Mouse (Mus musculus) CD4-positive, CD25-positive, alpha-beta regulatory T cell, adult 2 months (primary cell): ENCODE results near the gene Sidt1.

Source experiments
- DNase-seq: peaks from one replicate; pipeline ENCODE4 v3.0.0-alpha.2; 2012; ENCODE audit warnings: low read depth, low spot score

Sidt1 gene

GRCm38 (mm10) chr16:44252735-44253134, 80.3 kb downstream of the Sidt1 start:
- no peak for DNase-seq

- DNase-seq = no peak
Observed at GRCm38 (mm10) chr16:44249985-44250384, 83.0 kb downstream of the Sidt1 start.

- no peak for DNase-seq
Observed at GRCm38 (mm10) chr16:44243323-44243722, 89.7 kb downstream of the Sidt1 start.

GRCm38 (mm10) chr16:44242633-44243032, 90.4 kb downstream of the Sidt1 start:
- peak; percentile 80 for DNase-seq

- DNase-seq = no peak
Observed at GRCm38 (mm10) chr16:44240406-44240805, 92.6 kb downstream of the Sidt1 start.

DNA sequence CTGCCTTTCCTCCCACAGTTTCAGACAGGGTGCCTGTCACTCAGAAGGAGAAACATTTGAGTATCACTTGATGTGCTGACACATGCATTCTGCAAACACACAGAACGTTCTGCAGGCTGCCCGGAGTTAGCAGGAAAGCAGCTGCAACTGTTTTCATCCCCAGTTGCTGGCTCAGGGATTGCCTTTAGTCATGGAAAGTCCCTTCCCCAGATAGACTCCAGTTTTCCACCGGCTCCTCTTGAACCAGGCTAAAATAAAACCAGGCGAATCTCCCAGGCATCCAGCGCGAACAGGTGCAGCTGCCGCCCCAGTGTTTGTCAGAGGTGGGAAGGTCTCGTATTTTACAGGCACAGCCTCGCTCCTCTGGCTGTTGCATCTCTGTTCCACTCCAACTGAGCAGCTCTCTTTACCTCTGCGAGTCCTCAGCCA, 94.1 kb downstream of the Sidt1 start:
- no peak for DNase-seq

DNA sequence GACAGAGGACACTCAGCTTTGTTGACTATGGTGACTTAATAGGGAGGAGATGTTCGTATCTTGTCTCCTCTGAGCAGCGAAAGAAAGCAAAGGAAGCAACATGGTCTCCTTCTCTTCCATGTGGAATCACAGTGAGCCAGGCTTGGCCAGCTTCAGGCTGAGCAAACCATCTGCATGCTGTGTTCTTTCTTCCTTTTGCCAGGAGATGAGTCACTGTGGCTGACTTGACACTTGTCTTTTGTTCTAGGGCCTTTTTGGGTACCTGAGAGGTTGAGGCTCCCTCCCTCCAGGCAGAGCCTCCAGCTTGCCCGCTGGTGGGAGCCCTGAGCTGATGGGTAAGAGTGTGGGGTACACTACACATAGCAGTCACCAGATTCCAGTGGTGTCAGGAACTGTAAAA, 95.2 kb downstream of the Sidt1 start:
- no peak for DNase-seq

GRCm38 (mm10) chr16:44233019-44233418, 100.0 kb downstream of the Sidt1 start:
- no peak for DNase-seq

DNA sequence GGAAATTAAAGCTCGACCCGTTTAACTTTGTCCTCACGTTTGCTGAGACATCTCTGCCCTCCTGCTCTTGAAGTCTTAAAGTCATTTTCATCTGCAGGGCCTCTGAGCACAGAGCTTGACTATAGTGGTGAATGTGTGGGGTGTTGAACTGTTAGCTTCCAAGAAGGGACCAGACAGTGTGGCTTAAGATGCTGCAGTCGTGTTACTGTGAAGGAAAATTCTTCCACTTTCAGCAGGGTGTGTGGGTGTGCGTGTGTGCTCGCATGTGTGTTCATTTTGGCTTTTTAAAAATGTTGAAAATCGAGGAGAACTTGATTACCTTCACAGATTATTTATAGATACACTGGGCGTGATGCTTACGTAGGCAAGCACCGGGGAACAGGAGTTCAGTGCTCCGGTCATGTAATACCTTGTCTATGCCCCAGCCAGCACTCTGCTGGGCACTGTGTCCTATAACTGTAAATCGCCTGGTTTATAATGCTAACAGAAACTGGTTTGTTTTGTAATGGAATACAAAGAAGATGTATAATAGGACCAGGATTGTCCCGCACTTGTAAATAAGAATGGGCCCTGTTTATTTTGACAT, 106.2 kb downstream of the Sidt1 start:
- DNase-seq = no peak

- no peak for DNase-seq
Observed at GRCm38 (mm10) chr16:44221463-44221862, 111.5 kb downstream of the Sidt1 start.

GRCm38 (mm10) chr16:44216417-44216816, 116.6 kb downstream of the Sidt1 start:
- no peak for DNase-seq

DNA sequence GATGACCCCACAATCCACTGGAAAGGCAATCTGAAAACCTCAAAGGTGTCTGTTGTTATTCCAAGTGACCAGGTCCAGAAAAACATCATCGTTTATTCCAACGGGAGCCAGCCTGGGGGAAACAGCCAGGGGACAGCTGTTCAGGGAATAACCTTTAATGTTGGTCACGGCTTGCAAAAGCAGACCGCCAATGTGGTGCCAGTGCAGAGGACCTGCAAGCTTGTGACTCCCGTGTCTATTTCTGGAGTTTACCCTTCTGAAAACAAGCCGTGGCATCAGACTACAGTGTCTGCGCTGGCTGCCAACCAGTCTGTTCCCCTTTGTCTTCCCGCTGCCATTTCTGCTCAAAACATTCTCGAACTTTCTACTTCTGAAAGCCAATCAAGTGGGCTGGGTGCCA, 117.5 kb downstream of the Sidt1 start:
- no peak for DNase-seq

GRCm38 (mm10) chr16:44212703-44213102, 120.3 kb downstream of the Sidt1 start:
- no peak for DNase-seq

GRCm38 (mm10) chr16:44211054-44211414, 122.0 kb downstream of the Sidt1 start:
- no peak for DNase-seq

DNA sequence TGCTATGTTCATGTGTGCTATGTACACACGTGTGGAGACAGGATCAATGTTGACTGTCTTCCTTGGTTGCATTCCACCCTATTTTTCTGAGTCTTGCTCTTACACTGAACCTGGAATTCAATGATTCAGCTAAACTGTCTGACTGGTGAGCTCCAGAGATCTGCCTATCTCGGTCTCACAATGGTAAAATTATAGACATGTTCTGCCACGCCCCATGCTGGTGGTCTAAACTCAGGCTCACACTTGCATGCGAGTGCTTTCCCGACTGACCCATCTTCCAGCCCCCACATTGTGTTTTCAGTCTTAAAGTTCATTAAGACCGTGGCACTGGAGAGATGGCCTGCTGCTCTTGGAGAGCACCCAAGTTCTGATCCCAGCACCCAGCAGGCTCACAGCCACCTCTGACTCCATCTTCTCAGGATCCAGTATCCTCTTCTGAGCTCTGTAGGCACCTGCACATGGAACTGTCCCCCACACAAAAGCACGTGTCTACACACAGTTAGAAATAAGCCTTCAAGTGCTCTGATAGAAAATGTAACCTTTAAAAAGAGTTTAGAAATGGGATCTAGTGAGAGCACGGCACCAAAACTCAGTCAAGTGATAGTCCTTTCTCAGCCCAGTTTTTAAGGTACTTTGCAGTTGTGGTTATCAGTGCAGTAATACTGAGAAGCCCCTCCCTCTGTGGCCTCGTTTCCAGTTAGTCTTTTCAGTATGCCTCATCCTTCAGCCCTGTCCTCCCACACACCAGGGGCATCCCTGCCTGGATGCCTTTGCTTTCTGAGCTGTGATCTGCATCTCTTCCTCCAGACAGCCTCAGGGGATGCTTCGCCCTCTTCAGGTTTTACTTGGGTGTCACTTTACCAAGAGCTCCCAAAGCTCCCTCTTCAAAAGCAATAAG, 122.6 kb downstream of the Sidt1 start:
- peak; percentile 30 for DNase-seq

- DNase-seq = no peak
Observed at GRCm38 (mm10) chr16:44205973-44206372, 127.0 kb downstream of the Sidt1 start.

DNA sequence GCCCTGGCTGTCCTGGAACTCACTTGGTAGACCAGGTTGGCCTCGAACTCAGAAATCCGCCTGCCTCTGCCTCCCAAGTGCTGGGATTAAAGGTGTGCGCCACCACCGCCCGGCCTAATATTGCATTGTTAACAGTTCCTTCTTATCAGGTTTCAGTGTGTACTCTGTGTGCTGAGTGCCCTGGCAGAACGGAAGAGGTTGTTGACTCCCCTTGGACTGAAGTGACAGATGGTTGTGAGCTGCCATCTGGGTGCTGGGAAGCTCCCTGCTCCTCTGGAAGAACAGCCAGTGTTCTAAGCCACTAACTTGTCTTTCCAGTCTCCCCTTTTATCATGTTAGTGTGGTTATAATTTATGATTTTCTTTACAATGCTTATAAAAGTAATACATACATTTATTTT, 128.7 kb downstream of the Sidt1 start:
- no peak for DNase-seq

DNA sequence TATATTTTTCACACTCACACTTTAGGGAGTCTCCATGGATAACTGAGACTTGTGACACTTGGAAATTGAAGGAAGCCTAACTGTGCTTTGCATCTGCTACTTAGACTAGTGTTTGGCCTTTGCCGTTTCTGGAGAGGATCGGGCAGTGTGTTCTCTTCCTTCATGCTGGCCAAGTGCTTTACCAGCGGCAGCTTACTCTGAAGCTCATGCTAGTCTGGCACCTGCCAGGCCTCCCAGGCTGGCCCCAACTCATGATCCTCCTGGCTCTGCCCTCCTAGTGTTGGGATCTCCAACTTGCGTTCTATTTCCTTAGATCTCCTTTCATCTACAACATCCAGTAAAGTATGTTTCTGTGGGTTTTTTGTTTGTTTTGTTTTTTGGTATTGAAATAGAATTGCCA, 132.8 kb downstream of the Sidt1 start:
- DNase-seq = no peak

- DNase-seq = no peak
Observed at GRCm38 (mm10) chr16:44199066-44199703, 133.8 kb downstream of the Sidt1 start.

GRCm38 (mm10) chr16:44190968-44191367, 142.0 kb downstream of the Sidt1 start:
- no peak for DNase-seq
